Mouse (Mus musculus): Measurements from ENCODE around the gene Ifi208. TPM values are rescaled to one million over a fixed set of nuclear protein-coding genes. Genes with fewer than 3 reads are reported as not detected.
"Not testable (repeated sequence)": the region's sequence is repeated elsewhere in the genome, so short reads cannot be mapped to it uniquely, and the experiment has no call there.

Gene Ifi208
- polyA plus RNA-seq, 1 experiment from 2014 or later: 0.10 TPM

DNA sequence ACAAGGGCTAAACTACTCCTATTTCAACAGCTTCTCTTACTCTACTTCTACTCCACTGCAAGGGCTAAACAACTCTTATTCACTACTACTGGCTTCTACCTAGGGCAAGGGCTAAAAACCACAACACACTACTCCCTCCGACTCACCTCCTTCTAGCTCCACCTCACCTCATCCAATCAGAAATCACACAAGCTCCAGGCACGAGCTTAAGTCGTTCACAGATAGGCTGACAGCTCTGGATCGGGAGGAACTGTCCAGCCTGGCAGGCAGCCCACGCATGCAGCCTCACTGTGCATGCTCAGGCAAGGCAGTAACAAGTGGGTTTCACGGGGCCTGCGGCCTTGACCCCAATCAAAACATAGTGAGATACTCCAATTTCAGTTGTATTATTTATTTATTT lies 59.7 kb downstream of the Ifi208 start:
- peak; percentile 57; the same call in 1 of the 2 replicates for ATAC-seq (replicated peaks; ENCODE audit: insufficient number of reproducible peaks, low FRiP score, low TSS enrichment)
- 15% methylated on average over 7 of the region's 7 CpGs for WGBS (ENCODE audit: insufficient replicate concordance)

DNA sequence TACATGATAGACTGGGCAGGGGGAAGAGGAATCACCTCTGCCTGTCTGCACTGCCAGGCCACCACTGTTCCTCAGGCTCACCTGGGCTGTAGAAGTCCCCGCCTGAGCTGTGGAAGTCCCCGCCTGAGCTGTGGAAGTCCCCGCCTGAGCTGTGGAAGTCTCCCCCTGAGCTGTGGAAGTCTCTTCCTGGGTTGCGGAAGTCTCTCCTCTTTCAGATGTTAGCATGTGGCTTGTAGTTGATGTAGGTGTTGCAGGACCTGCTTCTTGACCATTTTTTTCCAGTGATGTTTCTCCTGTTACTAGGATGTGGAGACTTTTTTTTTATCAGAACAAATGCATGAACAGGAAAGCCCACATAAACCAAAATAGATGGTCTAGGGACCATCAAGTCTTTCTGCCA lies 61.5 kb downstream of the Ifi208 start:
- not testable (repeated sequence) for H3K36me3 ChIP-seq (ENCODE audit: control insufficient read depth, insufficient read depth, low read length); H3K9me3 ChIP-seq (replicated peaks; ENCODE audit: control insufficient read depth, low read length); H3K4me2 ChIP-seq; H3K27ac ChIP-seq (ENCODE audit: low read depth, low read length); H3K27me3 ChIP-seq (ENCODE audit: control insufficient read depth, insufficient read depth, low read length); ATAC-seq (replicated peaks; ENCODE audit: insufficient number of reproducible peaks, low FRiP score, low TSS enrichment); H3K4me1 ChIP-seq (ENCODE audit: control insufficient read depth, insufficient read depth, low read length); H3K9ac ChIP-seq (ENCODE audit: low read depth, low read length); H3K4me3 ChIP-seq (ENCODE audit: low read depth, low read length)
- WGBS (ENCODE audit: insufficient replicate concordance): 73% methylated on average over 4 of the region's 4 CpGs

More for the DNA sequence above, 59.7 kb downstream of the Ifi208 start:
- Histone ChIP-seq H3K27me3 (ENCODE audit: control insufficient read depth, insufficient read depth, low read length) (no peaks in the 10 kb centered on the region), H3K4me1 (ENCODE audit: control insufficient read depth, insufficient read depth, low read length) (no peaks in the 10 kb centered on the region), H3K9me3 (replicated peaks; ENCODE audit: control insufficient read depth, low read length) (no peaks in the 10 kb centered on the region), H3K9ac (ENCODE audit: low read depth, low read length) (no peak overlapping the region), H3K27ac (ENCODE audit: low read depth, low read length) (no peak overlapping the region), H3K36me3 (ENCODE audit: control insufficient read depth, insufficient read depth, low read length) (no peaks in the 10 kb centered on the region), H3K4me3 (ENCODE audit: low read depth, low read length) (no peak overlapping the region), H3K4me2 (no peak overlapping the region)

DNA sequence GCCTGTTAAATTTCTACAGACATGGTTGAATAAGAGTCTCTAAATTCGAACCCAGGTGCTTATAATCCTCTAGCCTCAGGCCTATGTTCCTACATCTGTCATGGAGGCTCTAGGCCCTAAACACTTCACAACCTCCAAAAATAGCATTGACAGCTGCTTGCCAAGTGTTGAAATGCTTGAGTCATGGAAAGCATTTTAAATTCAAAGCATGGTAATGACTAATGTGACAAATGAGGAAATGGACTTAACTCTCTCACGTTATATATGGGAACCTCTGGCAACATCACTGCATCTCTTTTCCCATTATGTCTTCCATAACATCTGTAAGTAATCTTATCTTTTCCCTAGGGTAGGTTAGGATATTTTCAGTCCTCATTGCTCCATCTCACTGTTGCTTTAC lies 63.5 kb downstream of the Ifi208 start:
- Histone ChIP-seq H3K4me3 (ENCODE audit: low read depth, low read length) (no peak overlapping the region), H3K9ac (ENCODE audit: low read depth, low read length) (no peak overlapping the region), H3K27me3 (ENCODE audit: control insufficient read depth, insufficient read depth, low read length) (no peaks in the 10 kb centered on the region), H3K9me3 (replicated peaks; ENCODE audit: control insufficient read depth, low read length) (no peaks in the 10 kb centered on the region), H3K36me3 (ENCODE audit: control insufficient read depth, insufficient read depth, low read length) (no peaks in the 10 kb centered on the region), H3K27ac (ENCODE audit: low read depth, low read length) (no peak overlapping the region), H3K4me1 (ENCODE audit: control insufficient read depth, insufficient read depth, low read length) (no peaks in the 10 kb centered on the region), H3K4me2 (no peak overlapping the region)
- no peak for ATAC-seq (replicated peaks; ENCODE audit: insufficient number of reproducible peaks, low FRiP score, low TSS enrichment)
- WGBS (ENCODE audit: insufficient replicate concordance): 56% methylated on average over 2 of the region's 2 CpGs

DNA sequence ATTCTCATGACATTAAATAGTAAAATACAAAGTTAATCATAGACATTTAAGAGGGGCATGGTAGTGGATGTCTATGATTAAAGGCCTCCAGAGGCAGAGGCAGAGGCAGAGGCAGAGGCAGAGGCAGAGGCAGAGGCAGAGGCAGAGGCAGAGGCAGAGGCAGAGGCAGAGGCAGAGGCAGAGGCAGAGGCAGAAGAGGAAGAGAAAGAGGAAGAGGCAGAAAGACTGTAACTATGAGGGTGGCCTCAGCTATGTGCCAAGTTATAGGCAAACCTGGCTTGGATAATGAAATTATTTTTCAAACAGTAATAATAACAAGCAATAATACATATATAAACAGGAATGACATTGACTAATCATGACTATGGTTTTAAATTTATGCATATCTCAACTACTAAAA lies 67.1 kb downstream of the Ifi208 start:
- Histone ChIP-seq H3K4me3 (ENCODE audit: low read depth, low read length) (no peak overlapping the region), H3K4me2 (no peak overlapping the region), H3K27ac (ENCODE audit: low read depth, low read length) (no peak overlapping the region), H3K9me3 (replicated peaks; ENCODE audit: control insufficient read depth, low read length) (no peaks in the 10 kb centered on the region), H3K36me3 (ENCODE audit: control insufficient read depth, insufficient read depth, low read length) (no peaks in the 10 kb centered on the region), H3K27me3 (ENCODE audit: control insufficient read depth, insufficient read depth, low read length) (no peaks in the 10 kb centered on the region), H3K4me1 (ENCODE audit: control insufficient read depth, insufficient read depth, low read length) (no peaks in the 10 kb centered on the region), H3K9ac (ENCODE audit: low read depth, low read length) (no peak overlapping the region)
- no peak for ATAC-seq (replicated peaks; ENCODE audit: insufficient number of reproducible peaks, low FRiP score, low TSS enrichment)

DNA sequence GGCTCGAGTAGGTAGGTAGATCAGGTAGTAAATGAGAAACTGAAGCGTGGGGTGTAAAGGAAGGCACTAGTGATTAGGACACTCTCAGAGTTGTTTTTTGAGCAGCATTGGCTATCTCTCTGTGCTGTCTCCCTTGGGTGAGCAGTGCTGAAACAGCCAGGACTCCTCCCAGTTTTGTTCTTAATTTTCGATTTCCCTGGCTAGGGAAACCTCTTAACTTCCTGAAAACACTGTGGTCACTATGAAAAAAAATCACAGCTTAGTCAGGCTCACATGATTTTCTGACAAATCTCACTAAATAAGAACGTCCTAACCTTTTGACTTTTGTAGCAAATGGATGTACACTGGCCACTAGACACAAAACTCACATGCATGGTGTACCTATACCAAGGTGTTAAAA lies 68.2 kb downstream of the Ifi208 start, which contains the start of gene Ifi207:
TSS of gene Ifi207 (minus strand) at position 92 of the 400 bp plus-strand sequence.
- Histone ChIP-seq H3K27me3 (ENCODE audit: control insufficient read depth, insufficient read depth, low read length) (no peaks in the 10 kb centered on the region), H3K9me3 (replicated peaks; ENCODE audit: control insufficient read depth, low read length) (no peaks in the 10 kb centered on the region), H3K4me1 (ENCODE audit: control insufficient read depth, insufficient read depth, low read length) (no peaks in the 10 kb centered on the region), H3K36me3 (ENCODE audit: control insufficient read depth, insufficient read depth, low read length) (no peaks in the 10 kb centered on the region), H3K4me2 (no peak within 1 kb of the TSS), H3K4me3 (ENCODE audit: low read depth, low read length) (no peak within 1 kb of the TSS), H3K9ac (ENCODE audit: low read depth, low read length) (no peak within 1 kb of the TSS), H3K27ac (ENCODE audit: low read depth, low read length) (no peak within 1 kb of the TSS)
- ATAC-seq (replicated peaks; ENCODE audit: insufficient number of reproducible peaks, low FRiP score, low TSS enrichment): no peak
- WGBS (ENCODE audit: insufficient replicate concordance): 59% methylated on average over 4 of the region's 4 CpGs

DNA sequence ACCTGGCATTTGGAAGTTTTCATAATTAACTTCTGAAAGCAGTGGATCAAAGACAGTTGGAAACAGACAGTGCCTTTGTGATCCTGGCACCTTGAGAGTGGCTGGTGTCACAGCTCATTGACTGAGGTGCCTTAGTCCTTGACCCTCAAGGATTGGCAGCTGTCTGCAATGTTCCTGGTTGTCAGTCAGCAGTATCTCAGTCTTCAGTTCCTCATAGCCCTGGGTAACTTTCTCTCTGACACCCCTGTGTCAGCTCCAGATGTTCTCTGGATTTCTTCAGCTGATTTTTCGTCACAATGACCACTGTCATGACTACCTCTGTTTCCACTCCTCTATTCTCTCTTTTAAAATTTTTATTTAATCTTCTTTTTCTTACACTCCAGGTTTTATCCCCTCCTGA lies 68.8 kb downstream of the Ifi208 start:
- H3K4me3 ChIP-seq (ENCODE audit: low read depth, low read length): no peak overlapping the region
- 82% methylated on average over 1 of the region's 1 CpGs for WGBS (ENCODE audit: insufficient replicate concordance)
- H3K4me2 ChIP-seq: no peak overlapping the region
- H3K27me3 ChIP-seq (ENCODE audit: control insufficient read depth, insufficient read depth, low read length): no peaks in the 10 kb centered on the region
- H3K4me1 ChIP-seq (ENCODE audit: control insufficient read depth, insufficient read depth, low read length): no peaks in the 10 kb centered on the region
- ATAC-seq (replicated peaks; ENCODE audit: insufficient number of reproducible peaks, low FRiP score, low TSS enrichment): no peak
- H3K9me3 ChIP-seq (replicated peaks; ENCODE audit: control insufficient read depth, low read length): no peaks in the 10 kb centered on the region
- H3K36me3 ChIP-seq (ENCODE audit: control insufficient read depth, insufficient read depth, low read length): no peaks in the 10 kb centered on the region
- no peak overlapping the region for H3K9ac ChIP-seq (ENCODE audit: low read depth, low read length)
- no peak overlapping the region for H3K27ac ChIP-seq (ENCODE audit: low read depth, low read length)

Small RNA genes lying within 50 kb of the gene (microRNA-seq; reads per million reads assigned to microRNA genes)
- gene Gm44339 (ENCODE audit: borderline number of aligned reads): not detected

Other genes starting within 250 kb of the Ifi208 start
- 0.06 TPM in 1 of 2 replicates, not detected in the other for gene Ifi206, start 182.6 kb upstream of the Ifi208 start, polyA plus RNA-seq (2014; fragmentation: Nextera tagmentation; extraction: Ambion mirVana)
- gene Ifi214, start 137.7 kb upstream of the Ifi208 start, polyA plus RNA-seq (2014; fragmentation: Nextera tagmentation; extraction: Ambion mirVana): not detected in 2 replicates
- not detected in 2 replicates for gene Ifi213, start 74.4 kb upstream of the Ifi208 start, polyA plus RNA-seq (2014; fragmentation: Nextera tagmentation; extraction: Ambion mirVana)
- gene Ifi209, start 42.8 kb upstream of the Ifi208 start, polyA plus RNA-seq (2014; fragmentation: Nextera tagmentation; extraction: Ambion mirVana): 0.10 TPM in 1 of 2 replicates, not detected in the other
- 0.14 and 0.44 TPM in 2 replicates for gene Ifi207, start 68.1 kb downstream of the Ifi208 start, polyA plus RNA-seq (2014; fragmentation: Nextera tagmentation; extraction: Ambion mirVana)
- gene Ifi204, start 93.3 kb downstream of the Ifi208 start, polyA plus RNA-seq (2014; fragmentation: Nextera tagmentation; extraction: Ambion mirVana): 0.42 and 0.89 TPM in 2 replicates
- gene Ifi211, start 239.4 kb downstream of the Ifi208 start, polyA plus RNA-seq (2014; fragmentation: Nextera tagmentation; extraction: Ambion mirVana): 3.1 TPM in 2 replicates

Measured in heart, embryonic 11.5 days (tissue).